Mouse (Mus musculus): Measurements from ENCODE around the gene 3110082J24Rik. TPM values are rescaled to one million over a fixed set of nuclear protein-coding genes. Genes with fewer than 3 reads are reported as not detected.
"Not testable (repeated sequence)": the region's sequence is repeated elsewhere in the genome, so short reads cannot be mapped to it uniquely, and the experiment has no call there.

Gene 3110082J24Rik
- polyA plus RNA-seq, 1 experiment from 2014 or later, result not detected

DNA sequence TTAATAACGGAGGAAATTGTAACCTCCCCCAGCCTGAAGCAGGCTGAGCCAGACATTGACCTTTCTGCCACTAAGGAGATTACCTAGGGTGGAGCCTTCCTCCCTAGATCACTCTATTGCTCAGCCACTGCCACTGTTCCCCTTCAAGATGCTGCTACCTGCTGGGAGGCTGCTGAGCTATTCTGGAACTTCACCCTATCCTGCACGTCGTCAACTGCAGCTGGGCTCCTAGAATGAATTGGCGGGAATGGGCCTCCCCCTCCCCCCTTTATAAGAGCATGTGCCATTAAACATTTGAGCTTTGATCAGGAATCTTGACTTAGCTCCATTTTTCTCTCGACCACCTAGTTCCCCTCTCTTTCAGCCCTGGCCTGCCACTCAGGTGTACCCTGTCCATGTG lies 46.3 kb downstream of the 3110082J24Rik start:
- not testable (repeated sequence) for H3K27ac ChIP-seq; H3K9ac ChIP-seq; H3K27me3 ChIP-seq (replicated peaks); H3K4me2 ChIP-seq; H3K4me3 ChIP-seq (replicated peaks); ATAC-seq (ENCODE audit: insufficient read depth, low FRiP score, low read depth); H3K9me3 ChIP-seq; H3K4me1 ChIP-seq
- H3K36me3 ChIP-seq, result peaks cover 28% of the 10 kb centered on the region
- WGBS, result 80% methylated on average over 5 of the region's 5 CpGs

DNA sequence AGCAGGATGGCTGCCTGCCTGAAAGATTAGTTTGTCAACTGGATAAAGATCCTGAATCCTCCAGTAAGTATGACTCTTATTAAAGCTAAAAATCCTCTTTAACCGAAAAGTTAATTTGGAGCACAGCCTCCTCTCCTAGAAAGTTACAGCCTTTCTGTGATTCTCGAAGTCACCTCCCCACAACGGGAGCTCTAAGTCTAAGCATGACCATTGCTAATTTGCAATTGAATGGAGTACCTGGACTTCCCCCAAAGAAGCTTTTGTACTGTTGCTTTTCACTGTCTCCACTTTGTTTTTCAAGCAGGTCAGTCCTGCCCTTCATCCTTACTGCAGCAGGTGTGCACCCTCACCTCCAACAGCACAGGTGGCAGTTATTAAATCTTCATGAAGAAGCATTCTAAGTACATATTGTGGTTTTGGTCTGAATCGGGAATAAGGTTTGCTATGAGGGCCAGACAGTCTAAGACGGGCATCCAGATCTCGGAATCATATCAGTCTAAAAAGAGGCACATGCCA lies 47.6 kb downstream of the 3110082J24Rik start:
- peaks cover 22% of the 10 kb centered on the region for H3K36me3 ChIP-seq
- H3K9me3 ChIP-seq, result no peaks in the 10 kb centered on the region
- H3K27me3 ChIP-seq (replicated peaks), result no peaks in the 10 kb centered on the region
- no peak overlapping the region for H3K4me2 ChIP-seq
- no peak overlapping the region for H3K9ac ChIP-seq
- ATAC-seq (ENCODE audit: insufficient read depth, low FRiP score, low read depth), result no peak
- H3K4me1 ChIP-seq, result no peaks in the 10 kb centered on the region
- 89% methylated on average over 6 of the region's 6 CpGs for WGBS
- no peak overlapping the region for H3K27ac ChIP-seq
- no peak overlapping the region for H3K4me3 ChIP-seq (replicated peaks)

Other genes starting within 250 kb of the 3110082J24Rik start
- 0.18 and 0.35 TPM in 2 replicates for gene Il6, start 93.0 kb downstream of the 3110082J24Rik start, polyA plus RNA-seq (2015; fragmentation: Nextera tagmentation; extraction: Ambion mirVana)
- gene Tyms, start 32.5 kb downstream of the 3110082J24Rik start, polyA plus RNA-seq (2015; fragmentation: Nextera tagmentation; extraction: Ambion mirVana), result 240 and 284 TPM in 2 replicates
- gene Garem2, start 925 bp downstream of the 3110082J24Rik start, polyA plus RNA-seq (2015; fragmentation: Nextera tagmentation; extraction: Ambion mirVana), result 0.30 and 0.59 TPM in 2 replicates
- 142 and 153 TPM in 2 replicates for gene Hadha, start 49.1 kb upstream of the 3110082J24Rik start, polyA plus RNA-seq (2015; fragmentation: Nextera tagmentation; extraction: Ambion mirVana)
- 156 and 196 TPM in 2 replicates for gene Hadhb, start 49.2 kb upstream of the 3110082J24Rik start, polyA plus RNA-seq (2015; fragmentation: Nextera tagmentation; extraction: Ambion mirVana)
- 0.33 and 0.34 TPM in 2 replicates for gene Adgrf3, start 99.6 kb upstream of the 3110082J24Rik start, polyA plus RNA-seq (2015; fragmentation: Nextera tagmentation; extraction: Ambion mirVana)
- gene Selenoi, start 126.5 kb upstream of the 3110082J24Rik start, polyA plus RNA-seq (2015; fragmentation: Nextera tagmentation; extraction: Ambion mirVana), result 22.3 and 24.6 TPM in 2 replicates
- 0.90 and 1.4 TPM in 2 replicates for gene Drc1, start 175.3 kb upstream of the 3110082J24Rik start, polyA plus RNA-seq (2015; fragmentation: Nextera tagmentation; extraction: Ambion mirVana)